Mouse (Mus musculus): ENCODE measurements at regions not wholly inside any gene's neighbourhood (a gene's known extent, or its start where the extent isn't known, plus 50 kb on each side); places are given as distances from the start of the nearest gene placed in this dataset.
A peak's percentile ranks its signal among the peaks of the same experiment; 100 is the strongest.

DNA sequence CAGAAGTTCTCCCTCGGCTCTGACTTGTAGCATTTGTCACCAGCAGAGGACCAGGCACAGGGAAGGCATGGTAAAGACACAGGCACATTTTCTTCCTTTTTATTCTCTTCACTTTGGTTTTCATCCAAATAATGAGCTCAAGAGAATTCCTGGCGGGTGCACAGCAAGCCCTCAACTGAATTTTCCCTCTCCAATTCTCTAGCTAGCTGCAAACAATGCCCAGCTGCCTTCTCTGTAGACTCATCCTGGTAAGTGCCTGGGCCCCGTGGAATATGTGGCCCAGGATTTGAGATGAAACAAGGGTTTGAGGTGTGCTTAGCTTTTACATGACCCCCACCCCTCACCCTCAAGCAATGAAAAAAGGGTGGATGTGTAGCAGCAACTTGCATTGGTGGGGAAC, 90.4 kb downstream of the Otol1 start:
- Histone ChIP-seq H3K4me2 (ENCODE audit: low read length) (no peak overlapping the region), H3K9me3 (ENCODE audit: control insufficient read depth, low read length) (no peaks in the 10 kb centered on the region), H3K9ac (ENCODE audit: low read depth, low read length) (no peak overlapping the region), H3K27ac (ENCODE audit: low read depth, low read length) (no peak overlapping the region), H3K4me3 (ENCODE audit: low read length) (no peak overlapping the region), H3K36me3 (ENCODE audit: control insufficient read depth, insufficient read depth, low read length) (no peaks in the 10 kb centered on the region), H3K4me1 (ENCODE audit: control insufficient read depth, insufficient read depth, low read depth, low read length) (peaks cover 4% of the 10 kb centered on the region; the same call in 1 of the 2 replicates), H3K27me3 (replicated peaks; ENCODE audit: control insufficient read depth, insufficient read depth, low read length) (no peaks in the 10 kb centered on the region)
- no peak for ATAC-seq
- 31% methylated on average over 3 of the region's 3 CpGs for WGBS

DNA sequence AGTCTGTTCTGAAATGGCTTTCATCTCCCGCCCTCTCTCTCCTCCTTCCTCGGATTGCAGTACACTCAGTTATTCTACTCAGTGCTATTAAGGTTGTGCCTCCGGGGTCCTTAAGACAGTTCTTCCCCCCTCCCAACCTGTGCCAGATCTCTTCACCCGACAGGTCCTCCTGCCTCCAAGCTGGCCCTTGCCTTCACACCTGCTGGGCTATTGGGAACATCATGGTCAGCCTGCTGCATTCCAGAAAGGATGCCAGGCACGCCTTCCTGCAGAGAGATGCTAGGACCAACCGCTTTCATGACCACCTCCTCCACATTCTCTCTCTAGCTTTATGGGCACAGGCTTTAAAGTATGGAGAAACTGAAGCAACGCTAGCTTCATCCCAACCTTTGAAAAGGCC, 94.7 kb downstream of the Otol1 start:
- H3K27me3 ChIP-seq (replicated peaks; ENCODE audit: control insufficient read depth, insufficient read depth, low read length), result no peaks in the 10 kb centered on the region
- H3K9ac ChIP-seq (ENCODE audit: low read depth, low read length), result no peak overlapping the region
- no peak for ATAC-seq
- H3K4me3 ChIP-seq (ENCODE audit: low read length), result no peak overlapping the region
- no peak overlapping the region for H3K27ac ChIP-seq (ENCODE audit: low read depth, low read length)
- WGBS, result 56% methylated on average over 7 of the region's 7 CpGs
- no peaks in the 10 kb centered on the region for H3K36me3 ChIP-seq (ENCODE audit: control insufficient read depth, insufficient read depth, low read length)
- no peaks in the 10 kb centered on the region for H3K9me3 ChIP-seq (ENCODE audit: control insufficient read depth, low read length)
- H3K4me1 ChIP-seq (ENCODE audit: control insufficient read depth, insufficient read depth, low read depth, low read length), result peaks cover 4% of the 10 kb centered on the region; the same call in 1 of the 2 replicates
- H3K4me2 ChIP-seq (ENCODE audit: low read length), result no peak overlapping the region; the same call in 1 of the 2 replicates

DNA sequence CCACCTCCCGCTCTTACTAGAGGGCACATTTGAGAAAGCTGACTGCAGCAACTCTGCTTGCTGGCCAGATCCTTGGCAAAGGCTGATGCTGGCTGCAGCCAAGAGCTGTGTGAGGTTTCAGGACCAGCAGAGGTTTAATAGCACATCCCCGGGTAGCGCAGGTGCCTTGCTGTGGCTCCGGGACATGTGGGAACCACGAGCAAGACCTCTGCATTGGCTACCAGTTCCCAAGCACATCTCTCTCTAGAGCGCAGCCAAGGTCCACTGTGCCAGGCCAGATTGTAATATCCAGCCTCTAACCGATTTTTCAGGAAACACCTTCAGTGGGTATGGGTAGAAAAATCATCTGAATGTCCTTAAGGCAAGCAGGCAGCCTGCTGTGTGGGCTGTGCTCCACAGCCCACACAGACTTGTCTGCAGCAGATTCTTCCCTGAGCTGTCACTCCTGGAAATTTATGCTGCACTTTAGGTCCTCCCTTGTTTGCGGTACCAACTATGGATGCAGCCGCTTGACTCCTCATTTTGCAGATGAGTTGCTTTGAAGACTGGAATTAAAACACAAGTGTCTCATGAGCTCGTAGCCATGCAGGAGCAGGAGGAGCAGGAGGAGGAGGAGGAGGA, 95.3 kb downstream of the Otol1 start:
- no peaks in the 10 kb centered on the region for H3K9me3 ChIP-seq (ENCODE audit: control insufficient read depth, low read length)
- H3K4me2 ChIP-seq (ENCODE audit: low read length), result peak overlapping the region; percentile 16; the same call in 1 of the 2 replicates
- no peak overlapping the region for H3K9ac ChIP-seq (ENCODE audit: low read depth, low read length)
- H3K4me1 ChIP-seq (ENCODE audit: control insufficient read depth, insufficient read depth, low read depth, low read length), result peaks cover 4% of the 10 kb centered on the region; the same call in 1 of the 2 replicates
- H3K27ac ChIP-seq (ENCODE audit: low read depth, low read length), result 0 out of 2 replicates have a peak overlapping the region, but pooled peaks have one; percentile 6
- H3K4me3 ChIP-seq (ENCODE audit: low read length), result no peak overlapping the region
- 56% methylated on average over 10 of the region's 10 CpGs for WGBS
- ATAC-seq, result no peak
- H3K36me3 ChIP-seq (ENCODE audit: control insufficient read depth, insufficient read depth, low read length), result no peaks in the 10 kb centered on the region
- no peaks in the 10 kb centered on the region for H3K27me3 ChIP-seq (replicated peaks; ENCODE audit: control insufficient read depth, insufficient read depth, low read length)

DNA sequence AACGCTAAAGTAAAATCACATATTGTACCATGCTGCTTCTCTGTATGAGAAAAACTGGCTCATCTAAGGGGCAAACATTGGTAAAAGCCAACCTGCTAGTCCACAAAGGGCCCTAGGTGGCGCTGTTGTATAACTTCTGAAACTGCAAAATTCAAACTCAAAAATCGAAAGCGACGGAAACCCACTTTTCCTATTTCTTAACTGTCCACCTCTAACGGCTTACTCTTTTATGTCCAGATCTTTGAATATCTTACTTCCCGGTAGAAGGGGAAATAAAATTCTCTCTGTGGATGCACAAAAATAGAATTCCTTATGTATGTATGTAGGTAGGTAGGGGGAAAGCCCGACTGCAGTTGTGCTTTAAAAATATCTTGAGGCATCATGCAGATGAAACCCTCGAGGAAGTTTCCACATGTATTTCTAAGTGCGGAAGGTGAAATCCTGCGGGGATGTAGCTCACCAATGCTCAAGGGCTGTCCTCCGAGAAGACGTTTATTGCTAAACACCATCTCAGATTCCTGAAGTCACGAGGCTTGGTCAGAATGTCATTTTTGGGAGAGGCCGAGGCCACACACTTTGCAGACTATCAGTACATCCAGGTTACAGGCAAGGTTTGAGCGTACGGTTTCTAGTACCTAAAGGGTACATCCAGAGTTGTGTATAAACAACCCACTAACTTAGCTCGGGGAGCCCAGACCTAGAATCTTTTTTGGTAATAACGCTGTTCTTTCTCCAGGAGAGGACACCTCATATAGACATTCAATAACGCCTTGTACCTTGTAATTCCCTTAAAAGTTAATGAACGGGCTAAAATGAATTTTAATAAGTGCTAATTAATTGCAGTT, 96.8 kb downstream of the Otol1 start:
- WGBS, result 4% methylated on average over 21 of the region's 21 CpGs
- Histone ChIP-seq H3K9me3 (ENCODE audit: control insufficient read depth, low read length) (no peaks in the 10 kb centered on the region), H3K4me3 (ENCODE audit: low read length) (peak overlapping the region; percentile 41), H3K27ac (ENCODE audit: low read depth, low read length) (peak overlapping the region; percentile 52), H3K9ac (ENCODE audit: low read depth, low read length) (peak overlapping the region; percentile 60), H3K4me1 (ENCODE audit: control insufficient read depth, insufficient read depth, low read depth, low read length) (peaks cover 4% of the 10 kb centered on the region; the same call in 1 of the 2 replicates), H3K27me3 (replicated peaks; ENCODE audit: control insufficient read depth, insufficient read depth, low read length) (no peaks in the 10 kb centered on the region), H3K4me2 (ENCODE audit: low read length) (peak overlapping the region; percentile 78), H3K36me3 (ENCODE audit: control insufficient read depth, insufficient read depth, low read length) (no peaks in the 10 kb centered on the region)
- ATAC-seq, result peak; percentile 49

DNA sequence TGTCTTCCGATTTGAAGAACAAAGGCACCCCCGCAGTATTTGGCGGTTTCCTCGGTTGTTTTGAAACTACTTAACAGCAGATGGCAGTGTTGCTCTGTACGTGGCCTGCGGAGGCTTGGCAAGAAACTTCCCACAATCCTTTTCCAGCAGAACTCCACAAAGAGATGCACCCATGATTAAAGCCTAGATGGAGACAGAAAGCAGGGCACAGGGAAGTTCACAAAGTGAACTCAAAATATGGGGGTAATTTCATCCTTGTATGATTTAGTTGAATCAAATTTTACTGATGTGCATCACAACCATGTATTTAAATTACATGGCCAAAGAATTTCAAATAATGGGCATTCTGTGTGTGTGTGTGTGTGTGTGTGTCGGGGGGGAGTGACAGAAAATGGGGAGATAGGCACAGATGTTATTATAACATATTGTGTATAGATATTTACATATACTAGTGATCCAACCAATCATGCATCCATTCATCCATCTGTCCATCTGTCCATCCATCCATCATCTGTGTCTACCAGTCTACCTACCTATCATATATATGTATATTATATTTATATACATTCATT, 97.5 kb downstream of the Otol1 start:
- no peaks in the 10 kb centered on the region for H3K9me3 ChIP-seq (ENCODE audit: control insufficient read depth, low read length)
- peak overlapping the region; percentile 41 for H3K4me3 ChIP-seq (ENCODE audit: low read length)
- H3K27ac ChIP-seq (ENCODE audit: low read depth, low read length), result no peak overlapping the region
- H3K4me1 ChIP-seq (ENCODE audit: control insufficient read depth, insufficient read depth, low read depth, low read length), result peaks cover 4% of the 10 kb centered on the region; the same call in 1 of the 2 replicates
- H3K9ac ChIP-seq (ENCODE audit: low read depth, low read length), result peak overlapping the region; percentile 60
- 14% methylated on average over 7 of the region's 7 CpGs for WGBS
- H3K36me3 ChIP-seq (ENCODE audit: control insufficient read depth, insufficient read depth, low read length), result no peaks in the 10 kb centered on the region
- no peaks in the 10 kb centered on the region for H3K27me3 ChIP-seq (replicated peaks; ENCODE audit: control insufficient read depth, insufficient read depth, low read length)
- H3K4me2 ChIP-seq (ENCODE audit: low read length), result peak overlapping the region; percentile 78
- ATAC-seq, result peak; percentile 46; the same call in 1 of the 2 replicates

DNA sequence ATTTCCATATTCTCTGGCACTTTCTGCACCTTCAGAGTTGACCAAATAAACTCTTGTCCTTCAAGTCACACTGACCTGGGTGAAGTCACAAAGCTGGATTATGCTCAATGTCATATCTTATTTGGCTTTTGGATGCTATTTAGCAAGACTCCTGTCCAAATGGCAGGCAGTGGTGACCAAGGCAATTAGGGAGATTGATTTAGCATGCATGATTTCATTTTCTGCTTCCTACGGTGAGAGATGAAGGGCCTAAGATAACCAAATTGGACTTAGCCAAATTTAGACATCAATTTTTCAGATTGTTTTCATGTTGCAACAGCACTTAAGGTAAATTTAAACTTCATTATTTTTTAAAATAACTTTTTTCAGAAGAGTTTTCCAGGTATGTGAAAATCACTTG, 98.1 kb downstream of the Otol1 start:
- H3K4me3 ChIP-seq (ENCODE audit: low read length), result no peak overlapping the region
- H3K4me1 ChIP-seq (ENCODE audit: control insufficient read depth, insufficient read depth, low read depth, low read length), result peaks cover 4% of the 10 kb centered on the region; the same call in 1 of the 2 replicates
- H3K9me3 ChIP-seq (ENCODE audit: control insufficient read depth, low read length), result no peaks in the 10 kb centered on the region
- no peak for ATAC-seq
- H3K27ac ChIP-seq (ENCODE audit: low read depth, low read length), result no peak overlapping the region
- 55% methylated on average over 1 of the region's 1 CpGs for WGBS
- H3K36me3 ChIP-seq (ENCODE audit: control insufficient read depth, insufficient read depth, low read length), result no peaks in the 10 kb centered on the region
- no peak overlapping the region for H3K9ac ChIP-seq (ENCODE audit: low read depth, low read length)
- H3K27me3 ChIP-seq (replicated peaks; ENCODE audit: control insufficient read depth, insufficient read depth, low read length), result no peaks in the 10 kb centered on the region
- no peak overlapping the region for H3K4me2 ChIP-seq (ENCODE audit: low read length)

DNA sequence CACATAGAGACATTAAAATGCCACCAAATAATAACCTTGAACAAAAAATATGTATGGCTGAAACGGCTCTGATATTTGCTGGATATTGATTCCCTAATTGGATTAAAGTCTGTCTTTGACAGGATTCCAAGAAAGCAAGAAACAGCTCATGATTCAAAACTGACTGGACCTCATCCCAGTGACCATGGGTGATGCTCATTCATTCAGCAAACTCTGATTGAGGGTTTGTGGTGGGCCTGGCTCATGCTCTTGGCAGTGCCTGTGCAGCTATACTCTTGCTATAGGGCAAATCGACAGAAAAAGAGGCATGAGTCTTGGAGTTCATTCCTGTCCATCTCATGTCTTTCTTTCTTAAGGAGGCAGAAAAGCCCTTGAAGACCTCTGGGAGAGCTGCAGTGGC, 98.7 kb downstream of the Otol1 start:
- Histone ChIP-seq H3K9me3 (ENCODE audit: control insufficient read depth, low read length) (no peaks in the 10 kb centered on the region), H3K27me3 (replicated peaks; ENCODE audit: control insufficient read depth, insufficient read depth, low read length) (no peaks in the 10 kb centered on the region), H3K36me3 (ENCODE audit: control insufficient read depth, insufficient read depth, low read length) (no peaks in the 10 kb centered on the region), H3K4me2 (ENCODE audit: low read length) (no peak overlapping the region), H3K4me1 (ENCODE audit: control insufficient read depth, insufficient read depth, low read depth, low read length) (peaks cover 4% of the 10 kb centered on the region; the same call in 1 of the 2 replicates), H3K27ac (ENCODE audit: low read depth, low read length) (no peak overlapping the region), H3K9ac (ENCODE audit: low read depth, low read length) (no peak overlapping the region), H3K4me3 (ENCODE audit: low read length) (no peak overlapping the region)
- ATAC-seq, result no peak
- WGBS, result 65% methylated on average over 2 of the region's 2 CpGs

DNA sequence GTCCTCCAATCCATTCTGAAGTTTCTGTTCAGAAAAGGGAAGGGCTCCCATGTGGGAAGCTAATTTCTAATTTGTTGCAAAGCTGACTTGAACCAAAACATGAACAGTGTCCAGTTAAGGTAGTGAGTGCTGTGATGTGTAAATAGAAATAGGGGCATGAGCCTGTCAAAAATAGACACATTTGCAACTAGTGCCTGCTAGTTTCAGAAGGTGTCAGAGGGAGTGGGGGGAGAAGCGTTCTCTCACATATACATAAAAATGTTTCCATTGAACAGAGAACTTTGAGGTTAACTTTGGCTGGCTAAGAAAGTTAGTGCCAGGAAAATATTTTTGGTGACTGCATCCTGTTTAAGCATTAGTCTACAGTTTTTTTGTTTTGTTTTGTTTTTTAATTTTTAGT, 118.8 kb downstream of the Otol1 start:
- Histone ChIP-seq H3K27ac (ENCODE audit: low read depth, low read length) (no peak overlapping the region), H3K9me3 (ENCODE audit: control insufficient read depth, low read length) (no peaks in the 10 kb centered on the region), H3K27me3 (replicated peaks; ENCODE audit: control insufficient read depth, insufficient read depth, low read length) (no peaks in the 10 kb centered on the region), H3K4me2 (ENCODE audit: low read length) (no peak overlapping the region), H3K4me3 (ENCODE audit: low read length) (no peak overlapping the region), H3K4me1 (ENCODE audit: control insufficient read depth, insufficient read depth, low read depth, low read length) (no peaks in the 10 kb centered on the region), H3K9ac (ENCODE audit: low read depth, low read length) (no peak overlapping the region), H3K36me3 (ENCODE audit: control insufficient read depth, insufficient read depth, low read length) (no peaks in the 10 kb centered on the region)
- ATAC-seq, result no peak
- 90% methylated on average over 1 of the region's 1 CpGs for WGBS
